Mouse (Mus musculus): Measurements from ENCODE around the gene Gpx7.

DNA sequence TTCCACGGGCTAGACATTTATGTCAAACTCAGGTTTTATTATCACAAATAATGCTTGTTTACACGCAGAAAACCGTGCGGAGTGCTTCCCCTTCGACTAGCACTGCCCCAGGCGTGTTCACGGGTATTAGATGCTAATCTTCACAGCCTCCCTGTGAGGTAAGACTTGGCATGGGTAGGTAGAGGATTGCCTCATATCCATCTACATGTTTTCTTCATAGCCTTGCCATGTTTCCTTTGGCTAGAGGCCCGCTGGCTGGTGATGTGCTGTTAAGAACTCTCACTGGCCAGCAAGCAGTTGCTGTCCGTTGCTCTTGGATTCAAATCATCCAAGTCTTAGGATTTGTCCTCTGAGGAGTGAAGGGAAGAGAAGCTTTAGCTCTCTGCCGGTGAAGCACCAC lies 6.4 kb downstream of the Gpx7 start:
- TF ChIP-seq POLR2A (IDR thresholded peaks at IDR 0.05; ENCODE audit: low read depth, low read length) (no peak), CTCF (IDR thresholded peaks at IDR 0.05; ENCODE audit: extremely low read depth, insufficient read depth, insufficient read length, insufficient replicate concordance) (no peak)

All from spleen, adult 2 months (tissue).